Mouse (Mus musculus) ES-Bruce4 (cell line): Measurements from ENCODE around the gene Trim46.

Source experiments
- CTCF ChIP-seq: IDR thresholded peaks from one replicate; pipeline ENCODE4 v1.8.1; 2011; ENCODE audit warnings: low read depth, low read length
- EP300 ChIP-seq: IDR thresholded peaks from 2 replicates; pipeline ENCODE4 v1.6.1; 2011; ENCODE audit warnings: low read depth, low read length; ENCODE audit not compliant: insufficient read depth
- POLR2A ChIP-seq: IDR thresholded peaks from one replicate; pipeline ENCODE4 v1.8.1; 2011; ENCODE audit warnings: low read length; ENCODE audit not compliant: insufficient read depth

- no peak for TF ChIP-seq POLR2A
- TF ChIP-seq CTCF, result no peak
- no peak for TF ChIP-seq EP300
These were observed 43.0 kb downstream of the Trim46 start for GRCm38 (mm10) chr3:89203142-89203514.
